Mouse (Mus musculus) ovary, postnatal 14 days (tissue): Measurements from ENCODE around the gene Slc17a4.

Source experiments
- DNase-seq: peaks from one replicate; pipeline ENCODE4 v3.0.0; 2022; ENCODE audit warnings: low spot score

Gene Slc17a4

DNA sequence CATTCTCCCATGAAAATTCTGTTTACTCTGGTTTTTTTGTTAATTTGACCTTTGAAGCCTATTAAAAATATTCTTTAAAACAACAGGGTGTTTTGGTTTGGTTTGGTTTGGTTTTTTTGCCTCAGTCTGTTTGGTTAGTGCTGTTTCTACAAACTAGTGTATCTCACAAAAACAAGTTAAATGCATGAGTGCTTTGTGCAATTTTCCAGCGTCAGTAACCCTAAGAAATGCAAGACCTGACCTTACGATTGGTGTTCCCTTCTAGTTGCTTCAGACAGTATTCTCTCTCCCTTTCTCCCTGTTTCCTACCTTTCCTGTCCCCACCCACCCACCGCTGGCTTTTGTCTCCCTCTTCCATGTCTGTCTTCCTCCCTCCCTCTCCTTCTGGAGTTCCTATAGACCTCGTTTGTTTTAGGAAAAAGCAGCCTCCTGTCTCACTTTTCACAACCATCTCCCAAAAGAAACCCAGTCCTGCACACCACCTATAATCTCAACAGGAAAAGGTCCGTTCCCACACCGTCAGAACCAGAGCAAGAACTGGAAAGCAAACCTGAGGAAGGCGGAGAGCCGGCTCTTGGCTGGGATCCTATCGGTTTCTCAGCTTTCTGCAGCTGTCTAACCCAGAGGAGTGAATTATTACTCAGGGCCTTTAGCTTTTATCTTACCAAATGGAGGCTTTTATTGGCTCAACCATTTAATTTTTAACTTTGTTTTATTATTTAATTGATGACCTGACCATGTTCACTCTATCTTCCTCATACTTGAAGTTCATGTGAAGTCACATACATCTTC, at the start of gene Slc17a4:
TSS of gene Slc17a4 (minus strand) at position 634 of the 792 bp plus-strand sequence.
- DNase-seq, result no peak

DNA sequence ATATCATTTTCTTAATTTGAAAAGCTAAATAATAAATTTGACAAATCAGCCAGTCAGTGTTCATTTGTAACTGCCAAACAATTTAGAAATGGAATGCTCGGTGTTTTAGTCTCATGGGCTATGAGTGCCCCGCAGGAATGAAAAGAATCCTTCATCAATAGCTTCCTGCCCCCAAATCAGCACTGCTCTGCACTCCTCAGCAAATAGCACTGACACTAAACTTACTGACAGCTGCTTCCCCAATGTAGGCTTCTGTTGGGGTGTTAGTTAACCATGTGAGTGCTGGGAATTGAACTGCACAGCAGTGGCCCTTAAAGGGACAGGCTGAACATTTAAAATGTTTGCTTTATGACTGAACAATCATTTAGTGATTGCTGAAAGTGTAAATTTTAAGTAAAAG, 45.0 kb upstream of the Slc17a4 start:
- DNase-seq, result no peak

- DNase-seq, result no peak
Observed at GRCm38 (mm10) chr13:23950928-23951327, 36.1 kb upstream of the Slc17a4 start.

DNA sequence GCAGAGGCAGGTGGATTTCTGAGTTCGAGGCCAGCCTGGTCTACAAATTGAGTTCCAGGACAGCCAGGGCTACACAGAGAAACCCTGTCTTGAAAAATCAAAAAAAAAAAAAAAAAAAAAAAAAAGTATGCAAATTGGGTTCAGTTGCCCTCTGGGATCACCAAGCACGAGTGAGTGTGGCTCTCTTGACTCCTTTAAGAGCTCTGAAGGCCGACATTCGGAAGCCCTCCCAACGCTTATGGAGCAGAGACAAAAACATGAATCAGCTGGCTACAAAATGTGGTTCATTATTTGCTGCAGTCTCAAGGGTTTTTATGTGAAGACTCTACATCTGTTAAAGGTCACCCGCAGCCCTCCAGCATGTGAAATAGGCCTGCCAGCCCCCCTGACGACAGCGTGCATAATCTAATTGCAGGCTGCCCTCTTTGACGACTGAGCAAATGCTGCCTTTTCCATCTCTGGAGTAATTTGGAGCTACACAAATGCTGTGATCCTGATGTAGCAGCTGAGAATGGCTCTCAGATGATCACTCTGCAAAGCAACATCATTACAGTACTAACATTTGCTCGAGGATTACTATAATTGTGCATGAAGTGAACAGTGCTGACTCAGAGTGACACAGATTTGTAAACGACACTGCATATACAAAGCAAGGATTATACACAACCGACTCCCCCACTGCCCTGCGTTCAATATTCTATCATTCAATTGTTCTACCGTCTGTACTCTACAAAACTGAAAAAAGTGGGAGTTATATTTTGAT, 34.9 kb upstream of the Slc17a4 start:
- no peak for DNase-seq

DNA sequence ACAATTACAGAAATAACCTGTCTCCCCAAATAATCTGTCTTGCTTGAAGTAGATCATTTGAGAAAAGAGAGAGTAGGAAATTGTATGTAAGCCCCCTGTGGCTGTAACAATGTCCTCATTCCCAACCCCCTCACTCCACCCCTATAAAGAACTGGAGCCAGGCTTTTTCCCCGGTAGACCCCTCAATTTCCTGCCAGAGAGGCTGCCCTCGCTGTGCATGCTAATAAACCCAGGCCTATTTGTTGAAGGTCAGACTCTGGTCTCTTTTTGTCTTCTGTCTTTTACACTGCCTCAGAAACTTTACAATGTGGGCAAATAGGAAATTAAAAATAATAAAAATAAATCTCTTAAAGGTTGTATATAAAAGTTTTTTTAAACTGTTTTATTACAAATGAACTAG, 31.4 kb upstream of the Slc17a4 start:
- no peak for DNase-seq

DNA sequence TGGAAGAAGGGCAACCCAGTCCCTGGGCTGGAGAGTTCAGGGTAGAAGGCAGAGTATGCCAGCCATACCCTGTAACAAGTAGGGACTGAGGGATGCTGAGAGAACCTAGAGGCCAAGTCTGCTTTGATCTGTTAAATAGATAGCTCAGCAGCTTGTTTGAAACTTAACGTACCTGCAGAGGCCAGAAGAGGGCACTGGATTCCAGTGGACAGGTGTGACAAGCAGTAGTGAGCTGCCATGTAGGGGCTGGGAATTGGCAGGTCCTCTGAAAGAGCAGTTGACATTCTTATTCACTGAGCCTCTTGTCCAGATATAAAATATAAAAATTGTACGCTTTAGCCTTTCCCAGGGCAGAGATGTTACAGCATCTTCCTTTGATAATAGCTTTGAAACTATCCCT, 28.1 kb upstream of the Slc17a4 start:
- DNase-seq, result no peak

GRCm38 (mm10) chr13:23940291-23940690, 25.5 kb upstream of the Slc17a4 start:
- DNase-seq, result no peak

- DNase-seq, result peak; percentile 41
Observed at GRCm38 (mm10) chr13:23938699-23939098, 23.9 kb upstream of the Slc17a4 start.

GRCm38 (mm10) chr13:23934211-23934520, 19.4 kb upstream of the Slc17a4 start, which contains the start of gene Hist1h2aa:
TSS of gene Hist1h2aa (plus strand) at chr13:23934462.
- DNase-seq, result no peak

DNA sequence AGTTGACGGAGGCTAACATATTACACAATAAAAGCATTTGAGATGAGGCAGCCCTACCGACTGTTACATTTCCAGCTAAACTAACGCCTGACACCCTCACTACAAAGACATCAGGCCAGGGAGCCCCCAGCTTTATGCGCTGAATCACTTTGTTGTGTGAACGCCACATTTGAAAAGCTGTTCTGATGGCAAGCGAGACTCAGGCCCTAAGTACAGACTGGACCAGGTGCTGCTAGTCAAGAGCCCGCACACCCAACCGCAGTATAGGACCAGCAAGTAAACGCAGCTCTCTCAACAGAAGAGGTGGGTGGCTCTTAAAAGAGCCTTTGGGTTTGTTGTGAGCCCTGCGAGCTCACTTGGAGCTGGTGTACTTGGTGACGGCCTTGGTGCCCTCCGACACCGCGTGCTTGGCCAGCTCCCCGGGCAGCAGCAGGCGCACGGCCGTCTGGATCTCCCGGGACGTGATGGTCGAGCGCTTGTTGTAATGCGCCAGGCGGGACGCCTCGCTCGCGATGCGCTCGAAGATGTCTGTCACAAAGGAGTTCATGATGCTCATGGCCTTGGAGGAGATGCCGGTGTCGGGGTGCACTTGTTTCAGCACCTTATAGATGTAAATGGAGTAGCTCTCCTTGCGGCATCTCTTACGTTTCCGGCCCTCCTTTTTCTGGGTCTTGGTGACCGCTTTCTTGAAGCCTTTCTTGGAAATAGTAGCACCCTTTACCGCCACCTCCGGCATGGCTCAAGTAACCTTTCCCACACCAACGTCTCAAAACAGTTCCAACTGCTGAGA, 18.8 kb upstream of the Slc17a4 start, which contains the start of gene Hist1h2ba:
TSS of gene Hist1h2ba (minus strand) at position 736 of the 790 bp plus-strand sequence.
- no peak for DNase-seq

DNA sequence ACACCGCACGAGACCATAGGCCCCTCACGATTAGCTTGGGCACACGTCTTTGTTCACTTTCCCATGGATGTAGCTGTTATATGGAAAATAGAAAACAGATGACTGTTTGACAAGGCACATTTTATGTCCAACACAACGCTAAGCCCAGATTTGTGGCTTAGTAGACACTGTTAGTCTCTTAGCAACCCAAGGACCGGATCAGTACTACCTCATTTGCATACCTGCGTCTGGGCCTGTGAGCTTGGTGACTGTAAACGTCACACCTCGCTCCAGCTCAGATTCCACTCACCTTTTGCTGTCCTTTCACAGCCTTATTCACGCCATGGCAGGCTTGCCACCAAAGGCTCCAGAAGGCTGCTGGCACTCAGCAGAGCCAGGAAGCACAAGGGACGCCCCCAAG, 16.1 kb upstream of the Slc17a4 start:
- no peak for DNase-seq

GRCm38 (mm10) chr13:23930461-23930860, 15.7 kb upstream of the Slc17a4 start:
- no peak for DNase-seq

- no peak for DNase-seq
Observed at GRCm38 (mm10) chr13:23928637-23929036, 13.8 kb upstream of the Slc17a4 start.

DNA sequence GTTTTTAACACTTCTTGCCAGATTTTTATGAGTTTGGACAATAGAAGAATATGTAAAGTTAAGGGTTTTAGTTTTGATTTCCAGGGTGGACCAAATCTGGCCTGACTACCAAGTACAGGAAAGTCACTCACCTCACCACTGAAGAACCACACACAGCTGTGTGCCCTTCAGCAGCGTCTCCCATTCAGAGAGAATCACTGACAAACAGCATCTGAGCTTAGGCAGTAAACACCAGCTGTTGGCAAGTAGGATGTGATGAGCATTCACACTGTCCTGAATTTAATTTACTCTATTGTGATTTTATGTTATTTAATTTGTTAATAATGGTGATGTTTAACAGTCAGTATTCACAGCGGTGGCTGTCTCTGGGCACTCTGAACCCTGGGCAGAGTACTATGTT, 11.0 kb upstream of the Slc17a4 start:
- no peak for DNase-seq

GRCm38 (mm10) chr13:23917674-23918073, 2.9 kb upstream of the Slc17a4 start:
- no peak for DNase-seq

DNA sequence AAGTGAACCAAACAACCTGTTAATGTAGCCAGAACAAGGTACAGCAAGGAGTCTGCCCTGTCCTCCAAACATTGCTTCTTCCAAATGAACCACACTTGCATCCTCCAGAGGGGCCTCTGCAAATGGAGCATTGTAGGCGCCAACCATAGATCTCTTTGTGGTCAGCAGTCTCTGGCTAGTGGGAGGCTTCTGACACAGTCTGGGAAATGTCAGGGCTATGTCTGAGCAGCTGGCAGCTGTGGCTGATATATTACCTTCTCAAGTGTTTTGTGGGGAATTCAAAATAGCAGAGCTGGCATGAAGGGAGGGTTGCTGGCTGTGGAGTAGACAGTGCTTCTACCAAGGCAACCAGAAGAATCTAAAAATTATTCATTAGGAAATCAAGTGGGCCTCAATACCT, 1.3 kb upstream of the Slc17a4 start:
- no peak for DNase-seq

DNA sequence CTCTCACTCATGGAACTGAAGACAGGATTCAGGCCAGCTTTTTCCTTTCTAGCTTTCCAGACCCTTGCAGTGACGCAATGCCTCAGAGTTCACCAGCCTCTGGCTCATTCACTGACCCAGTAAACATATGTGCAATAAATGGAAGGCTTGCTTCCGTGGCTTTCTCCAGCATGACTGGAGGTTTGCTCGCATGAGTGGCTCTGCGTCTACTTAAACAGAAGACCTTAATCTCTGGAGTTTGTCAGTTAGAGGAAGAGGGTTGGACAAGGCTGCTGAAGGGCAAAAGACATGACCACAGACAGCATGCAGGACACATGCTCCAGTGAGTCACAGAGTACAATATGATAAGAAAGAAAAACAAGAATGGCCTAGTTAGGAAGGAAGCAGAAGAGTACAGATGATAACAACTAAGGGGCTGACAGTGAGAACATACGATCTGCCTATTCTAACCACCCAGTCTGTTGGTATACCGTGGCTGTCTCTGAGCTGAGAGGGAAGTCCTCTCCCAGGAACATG, 960 bp downstream of the Slc17a4 start:
- no peak for DNase-seq

DNA sequence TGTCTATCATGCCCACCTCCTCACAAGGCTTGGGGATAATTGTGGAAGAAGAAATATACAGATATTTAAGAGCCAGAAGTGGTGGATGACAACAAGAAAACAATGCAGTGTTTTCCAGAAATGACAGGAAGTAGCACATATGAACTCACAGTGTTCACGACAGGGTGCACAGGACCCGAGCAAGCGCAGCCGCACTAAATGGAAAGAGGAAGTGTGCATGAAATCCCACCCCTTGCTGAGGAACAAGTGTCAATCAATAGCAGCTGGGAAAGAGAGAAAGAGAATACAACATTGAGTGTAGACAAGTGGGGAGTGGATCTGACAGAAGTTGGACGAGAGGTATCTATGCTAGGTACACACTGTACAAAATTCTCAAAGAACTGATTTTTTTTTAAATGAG, 3.5 kb downstream of the Slc17a4 start:
- no peak for DNase-seq

DNA sequence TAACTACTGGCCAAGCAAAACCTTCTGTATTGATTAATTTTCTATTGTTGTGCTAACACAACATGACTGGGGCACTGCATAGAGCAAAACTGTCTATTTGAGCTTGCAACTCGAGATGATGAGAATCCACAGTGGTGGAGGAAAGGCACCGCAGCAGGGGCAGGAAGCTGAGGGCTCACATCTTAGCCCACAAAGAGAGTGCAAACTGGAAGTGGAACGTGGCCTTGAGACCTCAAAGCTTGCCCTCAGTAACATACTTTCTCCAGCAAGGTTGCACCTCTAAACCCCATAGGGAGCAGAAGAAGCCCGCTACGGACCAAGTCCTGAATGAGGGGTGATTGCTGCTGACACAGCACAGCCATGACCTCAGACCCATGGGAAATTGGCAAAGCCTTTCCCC, 4.7 kb downstream of the Slc17a4 start:
- no peak for DNase-seq

DNA sequence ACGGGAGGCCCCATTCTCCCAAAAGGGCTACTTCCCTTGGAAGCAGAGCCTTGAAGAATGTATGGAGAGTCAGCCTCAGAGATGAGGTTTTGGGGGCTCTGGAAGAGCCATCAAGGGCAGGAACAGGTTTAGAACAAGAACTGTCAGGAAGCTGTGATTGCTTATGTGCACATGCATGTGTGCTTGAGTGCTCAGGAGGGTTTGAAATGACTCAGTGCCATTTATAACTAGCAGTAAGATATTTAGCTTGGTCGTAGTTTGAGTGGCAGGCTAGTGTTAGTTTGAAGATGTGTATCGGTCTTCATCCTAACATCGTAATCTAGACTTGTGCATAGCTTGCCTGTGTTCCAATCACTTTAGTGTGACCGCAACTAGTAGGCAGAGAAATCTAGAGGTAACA, 7.9 kb downstream of the Slc17a4 start:
- no peak for DNase-seq

DNA sequence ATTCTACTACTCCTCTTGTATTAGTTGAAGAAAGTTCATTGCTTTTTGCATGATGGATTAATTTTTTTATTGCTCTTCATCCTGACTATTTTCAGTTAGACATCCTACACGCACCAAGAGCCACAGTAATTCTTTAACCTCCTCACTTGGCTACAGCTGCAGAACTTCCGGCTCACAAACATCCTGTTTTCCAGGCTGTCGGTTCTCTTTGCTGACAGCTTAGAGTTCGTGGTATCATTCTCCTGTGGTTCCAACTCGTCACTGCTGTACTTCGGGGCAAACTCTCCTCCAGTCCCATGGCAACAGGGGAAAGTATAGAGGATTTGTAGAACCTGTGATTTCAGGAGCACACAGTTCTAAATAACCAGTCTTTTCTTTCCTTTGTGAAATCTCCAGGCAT, 16.6 kb downstream of the Slc17a4 start:
- DNase-seq, result no peak

- DNase-seq, result no peak
Observed at GRCm38 (mm10) chr13:23893269-23893593, 21.6 kb downstream of the Slc17a4 start.
